Mouse (Mus musculus): ENCODE results near the gene Samd1. TPM values are rescaled to one million over a fixed set of nuclear protein-coding genes. Genes with fewer than 3 reads are reported as not detected.

Gene Samd1
- polyA plus RNA-seq, 1 experiment from 2014 or later = 10.5 TPM

DNA sequence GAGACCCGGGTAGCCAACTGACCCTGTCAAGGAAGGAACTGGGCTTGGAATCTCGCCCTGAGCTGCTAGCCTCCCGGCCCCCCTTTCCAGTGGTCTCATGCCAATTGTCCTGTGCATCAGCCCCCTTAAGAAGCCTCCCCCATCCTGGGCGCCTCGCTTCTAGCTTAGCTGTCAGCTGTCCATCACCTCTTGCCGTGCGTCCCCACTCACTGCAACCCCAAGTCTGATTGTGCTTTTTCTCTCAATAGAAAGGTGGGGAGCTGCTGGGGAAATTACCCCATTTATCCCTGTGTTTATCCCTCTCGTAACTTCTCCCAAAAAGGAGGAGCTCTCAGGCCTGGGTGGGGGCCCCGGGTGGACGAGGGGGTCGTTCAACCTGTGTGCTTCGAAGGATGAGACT is 1.5 kb upstream of the Samd1 start:
- Histone ChIP-seq H3K9me3 (ENCODE audit: control insufficient read depth, low read length) (no peaks in the 10 kb centered on the region), H3K9ac (replicated peaks; ENCODE audit: low read length) (0 out of 2 replicates have a peak overlapping the region, but pooled peaks have one; percentile 67), H3K36me3 (ENCODE audit: control insufficient read depth, insufficient read depth, low read length) (peaks cover 43% of the 10 kb centered on the region), H3K27ac (replicated peaks; ENCODE audit: low read depth, low read length) (no peak overlapping the region), H3K4me2 (ENCODE audit: low read length) (peak overlapping the region; percentile 77), H3K4me1 (ENCODE audit: control insufficient read depth, insufficient read depth, low read length) (peaks cover 13% of the 10 kb centered on the region), H3K27me3 (ENCODE audit: control insufficient read depth, insufficient read depth, low read length) (peaks cover 7% of the 10 kb centered on the region; the same call in 1 of the 2 replicates), H3K4me3 (replicated peaks; ENCODE audit: low read depth, low read length) (peak overlapping the region; percentile 69; the same call in 1 of the 2 replicates)
- DNase-seq (no peak), ATAC-seq (ENCODE audit: low FRiP score, low TSS enrichment) (no peak)
- 9% methylated on average over 12 of the region's 12 CpGs for WGBS

DNA sequence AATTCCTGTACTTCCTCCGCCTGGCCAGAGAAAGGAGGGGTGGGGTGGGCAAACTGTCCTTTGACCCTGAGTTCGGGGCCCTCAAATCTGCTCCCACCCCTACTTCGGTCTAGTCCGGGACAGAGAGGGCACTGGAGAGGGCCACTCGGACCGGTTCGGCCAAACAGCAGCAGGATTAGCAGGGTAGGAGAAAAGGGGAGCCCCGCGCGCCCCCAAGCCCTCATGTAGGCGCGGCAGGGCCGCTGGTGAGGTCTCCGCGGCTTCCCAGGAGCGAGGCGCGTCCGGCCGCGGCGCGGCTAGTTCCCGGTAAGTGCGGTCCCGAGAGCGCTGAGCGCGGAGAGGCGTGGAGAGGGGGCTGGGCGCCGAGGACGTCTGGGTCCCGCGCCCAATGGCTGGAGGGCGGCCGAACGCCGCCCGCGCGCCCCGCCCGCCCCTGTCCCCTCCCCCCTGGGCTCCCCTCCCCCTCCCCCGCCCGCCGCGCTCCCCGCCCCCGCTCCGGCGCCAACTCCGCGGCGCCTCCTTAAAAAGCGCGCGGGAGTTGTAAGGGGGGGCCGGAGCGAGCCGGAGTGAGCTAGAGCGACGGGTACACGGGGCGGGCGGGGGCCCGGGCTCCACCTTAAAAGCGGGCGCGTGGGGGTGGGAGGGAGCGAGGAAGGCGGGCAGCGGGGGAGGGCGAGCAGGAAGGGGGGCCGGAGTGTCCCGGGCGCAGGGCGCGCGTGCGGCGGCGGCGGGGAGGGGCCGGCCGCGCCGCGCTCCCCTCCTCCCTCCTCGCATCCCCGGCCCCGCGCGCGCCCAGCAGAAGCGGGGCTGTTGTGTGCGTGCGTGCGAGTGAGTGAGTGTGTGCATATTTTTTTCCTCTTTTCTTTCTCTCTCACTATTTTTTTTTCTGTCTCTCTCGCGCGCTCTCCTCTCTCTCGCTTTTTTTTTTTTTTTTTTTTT is 636 bp upstream of the Samd1 start:
- Histone ChIP-seq H3K36me3 (ENCODE audit: control insufficient read depth, insufficient read depth, low read length) (peaks cover 39% of the 10 kb centered on the region), H3K27me3 (ENCODE audit: control insufficient read depth, insufficient read depth, low read length) (peaks cover 15% of the 10 kb centered on the region; the same call in 1 of the 2 replicates)
- peak; percentile 74 for ATAC-seq (ENCODE audit: low FRiP score, low TSS enrichment)

GRCm38 (mm10) chr8:83998231-83999056 is 972 bp downstream of the Samd1 start:
- Histone ChIP-seq H3K9ac (replicated peaks; ENCODE audit: low read length) (peak overlapping the region; percentile 67), H3K27me3 (ENCODE audit: control insufficient read depth, insufficient read depth, low read length) (peaks cover 16% of the 10 kb centered on the region; the same call in 1 of the 2 replicates), H3K4me1 (ENCODE audit: control insufficient read depth, insufficient read depth, low read length) (peaks cover 16% of the 10 kb centered on the region), H3K4me2 (ENCODE audit: low read length) (peak overlapping the region; percentile 77), H3K27ac (replicated peaks; ENCODE audit: low read depth, low read length) (peak overlapping the region; percentile 96), H3K9me3 (ENCODE audit: control insufficient read depth, low read length) (no peaks in the 10 kb centered on the region), H3K4me3 (replicated peaks; ENCODE audit: low read depth, low read length) (peak overlapping the region; percentile 72), H3K36me3 (ENCODE audit: control insufficient read depth, insufficient read depth, low read length) (peaks cover 29% of the 10 kb centered on the region)
- under 1% methylated on average over 82 of the region's 92 CpGs for WGBS
- DNase-seq = peak; percentile 87
- ATAC-seq (ENCODE audit: low FRiP score, low TSS enrichment) = peak; percentile 8; the same call in 1 of the 2 replicates

More for the DNA sequence above, 636 bp upstream of the Samd1 start:
- H3K27ac ChIP-seq (replicated peaks; ENCODE audit: low read depth, low read length) = peak overlapping the region; percentile 96
- peak overlapping the region; percentile 67 for H3K9ac ChIP-seq (replicated peaks; ENCODE audit: low read length)
- WGBS = under 1% methylated on average over 64 of the region's 103 CpGs
- peak overlapping the region; percentile 77 for H3K4me2 ChIP-seq (ENCODE audit: low read length)
- no peaks in the 10 kb centered on the region for H3K9me3 ChIP-seq (ENCODE audit: control insufficient read depth, low read length)
- peak; percentile 89 for DNase-seq
- H3K4me1 ChIP-seq (ENCODE audit: control insufficient read depth, insufficient read depth, low read length) = peaks cover 16% of the 10 kb centered on the region
- peak overlapping the region; percentile 69 for H3K4me3 ChIP-seq (replicated peaks; ENCODE audit: low read depth, low read length)

GRCm38 (mm10) chr8:83999057-83999705 is 1.7 kb downstream of the Samd1 start:
- Histone ChIP-seq H3K27ac (replicated peaks; ENCODE audit: low read depth, low read length) (no peak overlapping the region), H3K4me1 (ENCODE audit: control insufficient read depth, insufficient read depth, low read length) (peaks cover 16% of the 10 kb centered on the region), H3K4me2 (ENCODE audit: low read length) (peak overlapping the region; percentile 77), H3K9me3 (ENCODE audit: control insufficient read depth, low read length) (no peaks in the 10 kb centered on the region), H3K27me3 (ENCODE audit: control insufficient read depth, insufficient read depth, low read length) (peaks cover 16% of the 10 kb centered on the region; the same call in 1 of the 2 replicates), H3K36me3 (ENCODE audit: control insufficient read depth, insufficient read depth, low read length) (peaks cover 23% of the 10 kb centered on the region), H3K9ac (replicated peaks; ENCODE audit: low read length) (peak overlapping the region; percentile 67; the same call in 1 of the 2 replicates), H3K4me3 (replicated peaks; ENCODE audit: low read depth, low read length) (peak overlapping the region; percentile 72)
- WGBS = 68% methylated on average over 16 of the region's 16 CpGs
- ATAC-seq (ENCODE audit: low FRiP score, low TSS enrichment) (no peak), DNase-seq (no peak)

DNA sequence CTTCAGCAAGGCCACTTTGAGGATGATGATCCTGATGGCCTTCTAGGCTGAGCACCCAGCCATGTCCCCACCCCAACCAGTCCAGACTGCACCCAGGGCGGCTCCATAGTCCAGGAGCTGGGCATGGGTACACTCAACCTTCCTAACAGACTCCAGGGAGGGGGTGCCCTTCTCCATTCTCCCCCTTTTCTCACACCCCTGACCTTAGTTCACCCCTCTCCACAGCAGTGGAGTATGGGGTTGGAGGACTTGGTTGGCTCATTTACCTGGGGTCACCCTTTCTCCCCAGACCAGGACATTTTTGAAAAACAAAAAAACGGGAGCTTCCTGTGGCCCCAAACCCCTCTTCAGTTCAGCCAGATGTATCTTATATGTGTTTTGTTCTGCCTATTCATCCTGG is 2.4 kb downstream of the Samd1 start:
- no peak for DNase-seq
- H3K4me3 ChIP-seq (replicated peaks; ENCODE audit: low read depth, low read length) = no peak overlapping the region
- H3K4me1 ChIP-seq (ENCODE audit: control insufficient read depth, insufficient read depth, low read length) = peaks cover 16% of the 10 kb centered on the region
- no peaks in the 10 kb centered on the region for H3K9me3 ChIP-seq (ENCODE audit: control insufficient read depth, low read length)
- H3K27me3 ChIP-seq (ENCODE audit: control insufficient read depth, insufficient read depth, low read length) = peaks cover 16% of the 10 kb centered on the region; the same call in 1 of the 2 replicates
- H3K36me3 ChIP-seq (ENCODE audit: control insufficient read depth, insufficient read depth, low read length) = peaks cover 17% of the 10 kb centered on the region
- no peak overlapping the region for H3K27ac ChIP-seq (replicated peaks; ENCODE audit: low read depth, low read length)
- ATAC-seq (ENCODE audit: low FRiP score, low TSS enrichment) = no peak
- H3K9ac ChIP-seq (replicated peaks; ENCODE audit: low read length) = 0 out of 2 replicates have a peak overlapping the region, but pooled peaks have one; percentile 67
- 90% methylated on average over 2 of the region's 2 CpGs for WGBS
- H3K4me2 ChIP-seq (ENCODE audit: low read length) = peak overlapping the region; percentile 77

- H3K4me1 ChIP-seq (ENCODE audit: control insufficient read depth, insufficient read depth, low read length) = peaks cover 16% of the 10 kb centered on the region
- H3K9me3 ChIP-seq (ENCODE audit: control insufficient read depth, low read length) = no peaks in the 10 kb centered on the region
- peaks cover 12% of the 10 kb centered on the region for H3K36me3 ChIP-seq (ENCODE audit: control insufficient read depth, insufficient read depth, low read length)
- H3K27me3 ChIP-seq (ENCODE audit: control insufficient read depth, insufficient read depth, low read length) = peaks cover 16% of the 10 kb centered on the region; the same call in 1 of the 2 replicates
- 18% methylated on average over 61 of the region's 61 CpGs for WGBS
- no peak for ATAC-seq (ENCODE audit: low FRiP score, low TSS enrichment)
- no peak for DNase-seq
- peak within 1 kb of the TSS; percentile 25 for H3K4me2 ChIP-seq (ENCODE audit: low read length)
- no peak within 1 kb of the TSS for H3K27ac ChIP-seq (replicated peaks; ENCODE audit: low read depth, low read length)
- no peak within 1 kb of the TSS; the same call in 1 of the 2 replicates for H3K9ac ChIP-seq (replicated peaks; ENCODE audit: low read length)
- 0 out of 2 replicates have a peak within 1 kb of the TSS, but pooled peaks have one; percentile 5 for H3K4me3 ChIP-seq (replicated peaks; ENCODE audit: low read depth, low read length)
Measured at GRCm38 (mm10) chr8:84001281-84002000, 4.0 kb downstream of the Samd1 start, which contains the start of gene 1700067K01Rik. Gene 1700067K01Rik (plus strand): TSS chr8:84001502.

DNA sequence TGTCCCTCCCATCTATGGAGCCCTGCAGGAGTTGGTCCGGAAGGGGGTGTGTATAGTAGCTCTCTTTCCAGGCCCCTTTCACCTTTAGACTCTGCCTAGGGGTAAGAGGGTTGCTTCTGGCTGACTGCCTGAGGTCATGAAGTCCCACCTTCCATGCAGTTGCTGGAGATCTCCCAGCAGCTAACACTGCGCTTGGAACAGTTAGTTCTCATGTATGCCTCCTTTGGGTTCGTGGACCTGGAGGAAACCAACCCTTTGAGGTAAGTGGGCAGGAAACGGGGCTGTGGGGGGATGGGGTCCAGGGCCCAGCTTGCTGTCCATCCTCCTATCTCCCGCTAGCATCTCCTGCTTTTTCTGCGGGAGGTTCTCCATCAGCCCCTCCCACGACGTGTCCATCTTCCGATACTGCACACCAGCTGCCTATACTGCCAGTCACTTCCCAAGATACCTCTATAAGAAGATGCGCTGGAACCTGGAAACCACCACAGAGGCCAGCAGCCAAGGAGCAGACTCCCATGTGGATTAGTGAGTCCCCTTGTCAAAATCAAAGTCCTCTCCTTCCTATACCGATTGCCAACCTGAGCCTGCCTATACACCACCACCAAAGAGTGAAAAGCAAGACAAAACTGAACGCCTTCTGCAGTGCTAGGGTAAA is 5.6 kb downstream of the Samd1 start:
- peaks cover 16% of the 10 kb centered on the region for H3K4me1 ChIP-seq (ENCODE audit: control insufficient read depth, insufficient read depth, low read length)
- no peak overlapping the region for H3K4me3 ChIP-seq (replicated peaks; ENCODE audit: low read depth, low read length)
- no peak overlapping the region for H3K27ac ChIP-seq (replicated peaks; ENCODE audit: low read depth, low read length)
- ATAC-seq (ENCODE audit: low FRiP score, low TSS enrichment) (no peak), DNase-seq (no peak)
- peaks cover 12% of the 10 kb centered on the region for H3K36me3 ChIP-seq (ENCODE audit: control insufficient read depth, insufficient read depth, low read length)
- 52% methylated on average over 12 of the region's 12 CpGs for WGBS
- H3K9ac ChIP-seq (replicated peaks; ENCODE audit: low read length) = no peak overlapping the region
- H3K27me3 ChIP-seq (ENCODE audit: control insufficient read depth, insufficient read depth, low read length) = peaks cover 16% of the 10 kb centered on the region; the same call in 1 of the 2 replicates
- H3K4me2 ChIP-seq (ENCODE audit: low read length) = no peak overlapping the region
- no peaks in the 10 kb centered on the region for H3K9me3 ChIP-seq (ENCODE audit: control insufficient read depth, low read length)

All from midbrain, embryonic 14.5 days (tissue).